Mouse (Mus musculus): ENCODE measurements around the gene Cradd. TPM values are rescaled to one million over a fixed set of nuclear protein-coding genes. Genes with fewer than 3 reads are reported as not detected.
A peak's percentile ranks its signal among the peaks of the same experiment; 100 is the strongest.

The Cradd gene
- total RNA-seq, 2 experiments from 2014 or later: 12.1 to 14.3 TPM

- no peak for DNase-seq
These were observed 10.9 kb upstream of the Cradd start for GRCm38 (mm10) chr10:95334826-95335225.

DNA sequence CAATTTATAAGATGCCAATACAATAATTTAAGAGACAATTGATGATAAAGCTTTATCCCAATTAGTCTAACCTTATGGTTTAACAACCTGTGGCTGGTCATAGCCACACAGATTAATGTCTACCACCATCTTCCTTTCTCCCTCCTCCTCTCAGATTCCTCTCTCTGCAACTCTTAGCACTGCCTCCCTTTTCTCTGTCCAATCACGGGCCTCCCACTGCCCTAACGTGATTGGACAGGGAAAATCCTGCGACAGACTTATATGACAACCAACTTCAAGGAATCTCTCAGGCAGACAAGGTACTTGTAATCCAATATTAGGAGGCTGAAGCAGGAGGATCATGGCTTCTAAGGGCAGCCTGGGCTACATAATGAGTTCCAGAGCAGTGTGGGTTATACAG lies 8.7 kb upstream of the Cradd start:
- DNase-seq: no peak

GRCm38 (mm10) chr10:95330375-95331363 lies 6.7 kb upstream of the Cradd start:
- DNase-seq: no peak

- no peak for DNase-seq
These were observed 6.0 kb upstream of the Cradd start for GRCm38 (mm10) chr10:95329884-95330283.

- DNase-seq: no peak
These were observed 322 bp upstream of the Cradd start for GRCm38 (mm10) chr10:95324278-95324631.

DNA sequence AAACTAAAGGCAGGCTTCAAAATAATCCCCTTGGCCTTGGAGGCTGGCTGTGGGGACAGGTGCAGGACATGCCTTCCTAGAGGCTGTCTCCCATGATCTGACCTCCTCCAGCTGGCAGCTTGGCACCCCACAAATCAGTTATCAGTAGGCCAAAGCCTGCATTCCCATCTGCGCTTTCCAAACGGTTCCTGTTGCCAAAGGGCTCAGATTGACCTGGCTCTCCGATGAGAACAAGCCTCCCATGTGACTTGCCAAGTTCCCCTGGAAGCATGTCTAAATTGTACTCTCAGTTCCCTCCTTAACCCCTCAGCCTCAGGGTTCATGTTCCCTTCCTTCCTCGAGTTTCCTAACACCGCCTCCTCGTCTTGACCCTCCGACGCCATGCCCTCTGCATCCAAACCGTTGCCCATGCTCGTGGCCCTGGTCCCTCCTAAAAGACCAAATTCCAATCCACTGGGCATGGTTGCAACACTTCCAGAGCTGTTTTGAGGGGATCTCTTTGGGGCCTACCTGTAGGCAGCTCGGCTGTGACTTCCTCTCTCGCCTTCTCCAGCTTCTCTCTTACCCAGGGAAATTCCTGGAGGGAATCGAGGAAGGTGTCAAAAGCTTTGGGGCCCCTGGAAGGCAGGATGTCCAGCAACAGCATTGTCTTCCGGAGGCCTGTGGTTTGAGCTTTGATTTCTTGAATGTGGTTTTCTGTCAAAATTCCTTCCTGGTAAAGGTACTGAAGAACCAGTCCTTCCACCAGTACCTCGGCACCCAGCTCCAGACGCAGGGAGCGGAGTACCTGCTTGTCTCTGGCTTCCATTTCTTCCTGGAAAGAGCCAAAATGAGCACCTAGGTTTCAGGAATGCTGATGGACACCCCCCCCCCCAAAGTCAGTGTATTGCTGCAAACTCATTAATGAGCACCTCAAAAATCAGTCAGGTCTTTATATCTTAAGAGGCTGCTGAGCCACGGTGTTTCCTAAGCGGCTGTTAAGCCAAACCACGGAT lies 1.6 kb downstream of the Cradd start:
- peak; percentile 61 for DNase-seq

DNA sequence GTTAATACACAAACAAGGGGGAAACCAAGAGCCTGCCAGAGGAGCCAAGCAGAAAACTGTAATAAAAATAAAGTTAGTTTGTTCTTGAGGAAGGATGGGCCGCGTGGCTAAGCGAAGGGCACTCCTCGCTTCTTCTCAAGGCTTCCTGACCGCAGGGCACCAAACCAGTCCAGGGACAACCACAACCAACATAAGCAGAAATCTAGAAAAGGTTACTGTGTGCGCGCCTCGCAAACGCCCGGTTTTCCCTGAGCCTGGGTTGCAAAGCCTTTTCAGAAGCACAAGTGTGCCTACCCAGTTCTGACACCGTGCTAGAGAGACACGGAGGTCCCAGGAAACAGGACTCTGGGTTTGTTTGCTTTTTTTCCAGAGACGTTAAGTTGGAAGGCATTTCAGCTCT lies 4.9 kb downstream of the Cradd start:
- DNase-seq: no peak

DNA sequence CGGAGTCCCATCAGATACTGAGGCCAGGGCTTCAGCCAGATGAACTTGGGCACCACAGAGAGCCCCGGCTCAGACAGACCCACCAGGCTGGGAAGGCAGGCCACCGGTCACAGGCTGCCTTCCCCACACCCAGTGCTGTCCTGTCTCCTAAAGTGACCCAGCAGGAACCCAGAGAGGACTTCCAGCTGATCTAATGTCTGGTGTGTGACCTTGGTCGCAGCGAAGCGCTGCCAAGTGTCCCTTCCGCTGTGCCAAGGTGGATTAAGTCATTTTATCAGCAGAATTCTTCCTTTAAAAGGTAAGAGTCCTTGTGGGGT lies 5.6 kb downstream of the Cradd start:
- DNase-seq: peak; percentile 49

DNA sequence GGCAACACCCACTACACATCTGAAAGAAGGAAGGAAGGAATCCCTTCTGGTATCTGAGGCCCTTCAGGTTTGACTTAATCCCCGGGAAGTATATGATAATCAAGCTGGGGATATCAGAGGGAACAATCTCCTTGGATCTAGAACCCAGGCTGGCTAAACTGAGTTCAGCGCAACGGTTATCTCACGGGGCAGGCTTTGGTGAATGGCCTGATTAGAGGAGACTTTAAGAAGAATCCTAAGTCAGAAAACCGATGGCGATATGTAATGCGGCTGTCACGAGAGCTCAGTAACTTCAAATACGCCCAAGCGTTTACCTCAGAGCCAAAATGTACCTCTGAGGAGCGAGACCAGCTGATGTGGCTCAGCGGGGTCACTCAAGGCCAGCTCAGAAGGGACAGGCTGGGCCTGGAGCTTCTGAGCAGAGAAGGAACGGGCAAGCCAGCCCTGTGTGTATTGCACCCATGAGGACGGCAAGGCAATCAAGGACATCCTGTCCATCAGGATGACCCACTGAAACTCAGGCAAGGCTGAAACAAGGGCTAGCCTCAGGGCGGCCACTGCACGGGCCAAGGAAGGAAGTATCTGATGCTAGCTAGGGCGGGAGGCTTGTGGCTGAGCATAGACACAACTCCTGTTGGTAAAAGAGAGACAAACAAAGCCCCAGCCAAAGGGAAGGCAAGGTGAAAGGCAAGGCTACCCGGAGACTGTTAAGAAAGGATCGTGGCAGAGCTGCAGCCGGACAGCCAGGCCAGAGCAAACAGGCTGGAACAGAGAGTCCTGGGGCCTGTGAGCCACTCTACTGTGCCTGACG lies 6.1 kb downstream of the Cradd start:
- DNase-seq: peak; percentile 28

- no peak for DNase-seq
These were observed 6.8 kb downstream of the Cradd start for GRCm38 (mm10) chr10:95317091-95317490.

DNA sequence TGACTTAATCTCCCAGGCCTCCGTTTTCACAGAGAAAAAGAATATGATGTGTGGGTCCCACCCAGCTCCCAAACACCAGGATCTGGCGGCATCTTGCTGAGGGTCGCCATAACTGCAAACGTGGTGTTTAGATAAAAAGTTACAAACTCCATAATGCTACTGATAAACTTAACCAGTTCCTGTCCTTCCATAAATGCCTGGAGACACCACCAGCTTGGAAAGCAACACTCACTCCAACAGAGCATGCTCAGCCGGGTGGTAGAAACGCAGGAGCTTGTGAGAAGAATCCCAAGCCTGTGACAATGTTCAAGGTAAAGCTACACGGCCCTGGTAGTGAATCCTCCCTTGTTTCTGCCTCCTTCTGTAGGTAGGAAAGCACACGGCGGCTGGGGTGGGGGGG lies 7.3 kb downstream of the Cradd start:
- no peak for DNase-seq

DNA sequence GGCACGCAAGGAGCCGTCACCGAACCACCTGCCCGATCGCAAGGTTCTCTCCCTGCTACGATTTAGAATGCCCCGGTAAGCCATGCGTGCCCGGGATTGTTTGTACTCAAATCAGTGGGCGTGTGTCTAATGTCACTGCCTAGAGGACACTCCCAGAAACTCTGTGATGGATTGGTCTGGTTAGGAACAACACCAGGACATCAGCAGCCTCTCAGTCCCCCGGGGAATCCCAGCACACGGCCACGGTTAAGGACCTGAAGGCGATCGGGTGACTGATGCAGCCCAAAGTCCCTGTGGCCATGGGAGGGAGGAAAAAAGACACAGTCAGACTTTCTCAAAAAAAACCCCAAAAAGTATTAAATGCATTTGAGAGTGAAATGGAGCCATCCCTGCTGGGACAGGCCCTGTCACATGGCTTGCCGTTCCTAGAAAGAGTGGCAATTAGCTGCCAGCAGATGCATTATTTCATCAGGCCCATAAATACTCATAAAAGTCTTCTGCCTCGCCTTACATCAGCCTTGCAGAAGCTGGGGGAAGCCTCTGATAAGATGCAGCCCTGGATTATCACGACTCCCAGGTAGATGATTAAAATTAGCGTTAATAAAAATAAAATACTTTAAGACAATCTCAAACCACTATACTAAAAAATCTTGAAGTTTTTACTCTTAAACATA lies 8.0 kb downstream of the Cradd start:
- no peak for DNase-seq

GRCm38 (mm10) chr10:95315321-95315720 lies 8.6 kb downstream of the Cradd start:
- DNase-seq: no peak

GRCm38 (mm10) chr10:95314019-95314418 lies 9.9 kb downstream of the Cradd start:
- DNase-seq: no peak

DNA sequence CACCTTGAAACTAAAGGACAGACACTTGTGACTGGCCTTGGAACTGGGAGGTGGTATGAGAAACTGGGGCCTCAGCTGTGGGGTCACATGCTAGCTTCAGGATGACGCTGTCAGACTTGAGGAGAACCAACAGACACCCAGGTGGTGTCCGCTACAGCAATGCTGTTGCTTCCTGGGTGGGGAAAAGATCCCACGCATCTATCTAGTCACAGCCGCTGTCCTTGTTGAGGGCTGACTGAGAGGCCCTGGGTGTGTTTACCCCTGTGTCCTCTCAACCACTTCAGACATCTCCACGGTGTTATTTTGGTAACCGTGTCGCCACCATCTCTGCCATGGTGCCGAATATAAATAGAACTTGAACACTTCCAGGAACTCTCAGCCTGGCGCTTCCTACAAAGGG lies 10.4 kb downstream of the Cradd start:
- no peak for DNase-seq

DNA sequence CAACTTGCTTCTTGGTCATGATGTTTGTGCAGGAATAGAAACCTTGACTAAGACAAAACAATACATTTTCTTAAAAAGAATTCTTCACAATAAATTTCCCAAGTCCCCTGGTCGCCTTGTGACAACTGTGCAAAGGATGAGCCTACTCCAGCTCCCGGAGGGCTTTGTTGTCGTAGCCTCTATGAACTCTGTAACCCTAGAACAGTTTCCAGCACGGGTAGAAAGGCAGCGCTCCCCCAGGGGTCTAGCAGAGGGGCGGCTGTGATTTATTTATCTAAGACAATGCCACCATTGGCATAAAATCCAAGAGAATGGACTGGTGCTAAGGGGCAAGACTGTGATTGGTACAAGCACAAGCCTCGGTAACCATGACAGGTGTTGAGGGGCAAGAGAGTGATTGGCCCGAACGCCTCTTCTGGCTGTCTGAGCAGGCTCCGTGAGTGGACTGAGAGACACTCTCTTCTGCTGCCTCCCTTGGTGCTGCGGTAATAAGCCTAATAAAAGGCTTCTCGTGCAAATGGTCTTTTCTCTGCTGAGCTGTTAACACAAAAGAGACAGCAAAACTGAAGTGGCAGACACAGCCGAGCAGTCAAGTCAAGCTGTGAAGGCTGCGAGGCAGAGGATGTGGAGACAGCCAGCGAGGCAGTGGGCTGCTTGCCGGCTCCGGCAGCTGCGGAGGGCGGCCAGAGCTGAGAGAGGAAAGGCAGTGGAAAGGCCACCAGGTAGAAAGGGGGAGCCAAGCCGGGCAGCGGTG lies 13.1 kb downstream of the Cradd start:
- DNase-seq: peak; percentile 36

DNA sequence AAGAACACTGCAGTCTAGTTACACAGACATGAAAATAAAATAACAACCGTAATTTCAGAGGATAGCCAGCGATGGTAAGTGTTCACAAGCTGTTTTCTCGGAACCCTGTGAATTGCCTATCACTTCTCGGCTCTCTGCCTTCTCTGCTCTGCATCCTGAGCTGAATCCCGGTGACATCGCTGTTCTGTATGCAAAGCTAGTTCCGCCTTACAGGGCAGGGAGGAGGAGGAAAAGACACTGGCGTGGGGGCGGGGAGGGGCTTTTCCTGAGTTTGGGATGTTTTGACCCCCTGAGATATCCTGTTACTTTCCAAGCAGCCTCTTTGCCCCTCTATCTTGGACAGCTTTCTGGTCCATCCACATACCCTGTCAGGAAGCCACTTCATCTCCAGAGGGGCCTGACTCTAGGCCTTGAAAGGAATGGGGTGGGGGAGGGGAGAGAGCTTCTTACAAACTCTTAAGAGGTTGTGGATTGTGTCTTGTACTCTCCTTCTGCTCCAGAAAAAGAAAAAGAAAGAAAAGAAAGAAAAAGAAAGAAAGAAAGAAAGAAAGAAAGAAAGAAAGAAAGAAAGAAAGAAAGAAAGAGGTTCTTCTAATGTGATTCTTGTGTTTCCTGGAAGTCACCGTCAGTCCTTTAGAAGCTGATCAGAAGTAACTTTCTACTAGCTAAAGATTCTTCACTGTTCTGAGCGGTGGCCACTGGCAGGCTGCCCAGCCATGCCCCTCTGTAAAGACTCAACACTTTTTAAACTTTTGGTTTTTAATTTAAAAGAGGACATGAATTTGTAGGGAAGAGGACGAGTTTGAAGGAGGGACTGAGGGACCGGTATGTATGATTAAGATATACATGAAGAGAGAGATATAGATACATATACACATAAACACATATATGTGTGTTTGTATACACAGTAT lies 14.3 kb downstream of the Cradd start:
- no peak for DNase-seq

DNA sequence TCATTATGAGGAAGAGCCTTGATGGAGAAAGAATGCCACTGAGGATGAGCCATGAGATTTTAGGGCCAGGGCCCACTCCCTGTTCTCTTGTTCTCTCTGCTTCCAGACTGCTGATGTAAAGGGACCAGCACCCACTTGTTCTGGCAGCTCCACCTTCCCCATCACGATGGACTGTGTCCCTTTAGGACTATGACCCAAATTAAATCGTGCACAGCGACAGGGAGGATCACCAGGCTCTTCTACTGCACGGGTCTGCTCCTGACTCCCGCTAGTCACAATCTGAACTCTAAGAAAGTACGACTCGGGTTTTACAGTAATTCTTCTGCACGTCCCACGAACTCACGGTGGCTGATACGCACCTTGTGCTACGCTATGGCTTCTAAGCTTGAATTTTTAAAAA lies 14.9 kb downstream of the Cradd start:
- DNase-seq: no peak

GRCm38 (mm10) chr10:95307916-95308315 lies 16.0 kb downstream of the Cradd start:
- DNase-seq: no peak
